Mouse (Mus musculus) embryonic fibroblast, embryonic 13.5 days (primary cell): ENCODE results near the gene Fhl2. TPM values are rescaled to one million over a fixed set of nuclear protein-coding genes. Genes with fewer than 3 reads are reported as not detected.

ENCODE experiments used
- H3K27ac ChIP-seq: 2 replicates; pipeline ENCODE4 v1.5.1; 2012; ENCODE audit warnings: low read length, control low read depth, inconsistent platforms; ENCODE audit not compliant: insufficient read depth
- H3K4me1 ChIP-seq: 2 replicates; pipeline ENCODE4 v1.6.1; 2011; ENCODE audit warnings: low read length; ENCODE audit not compliant: control insufficient read depth, insufficient read depth
- H3K4me3 ChIP-seq: 2 replicates; pipeline ENCODE4 v1.5.1; 2011; ENCODE audit warnings: mild to moderate bottlenecking, control low read depth, low read length; ENCODE audit not compliant: insufficient read depth
- CTCF ChIP-seq: IDR thresholded peaks from 2 replicates; pipeline ENCODE4 v1.5.1; 2011; ENCODE audit warnings: mild to moderate bottlenecking, control low read depth, low read length, moderate library complexity, borderline replicate concordance; ENCODE audit not compliant: insufficient read depth
- POLR2A ChIP-seq: IDR thresholded peaks from 2 replicates; pipeline ENCODE4 v1.6.1; 2011; ENCODE audit warnings: low read depth, mild to moderate bottlenecking, control low read depth, low read length, moderate library complexity
- polyA plus RNA-seq: library from polyadenylated mRNA; stranded (reverse); fragments of >200 nt; gene quantifications from 2 replicates; pipeline ENCODE4 v1.2.4, GENCODE M21; 2011; ENCODE audit warnings: low read depth; ENCODE audit not compliant: missing spikeins, insufficient read length

The Fhl2 gene
- polyA plus RNA-seq, 1 experiment = 92.1 TPM

GRCm38 (mm10) chr1:43162394-43162793 lies 34.4 kb downstream of the Fhl2 start:
- TF ChIP-seq POLR2A = peak; percentile 16; the same call in 1 of the 2 replicates
- TF ChIP-seq CTCF = no peak
- H3K27ac ChIP-seq = peak overlapping the region; percentile 90
- peak overlapping the region; percentile 76 for H3K4me3 ChIP-seq
- peaks cover 2% of the 10 kb centered on the region; the same call in 1 of the 2 replicates for H3K4me1 ChIP-seq

GRCm38 (mm10) chr1:43159429-43159828 lies 37.4 kb downstream of the Fhl2 start:
- Histone ChIP-seq H3K27ac (peak overlapping the region; percentile 46; the same call in 1 of the 2 replicates), H3K4me3 (peak overlapping the region; percentile 11; the same call in 1 of the 2 replicates), H3K4me1 (peaks cover 9% of the 10 kb centered on the region)
- TF ChIP-seq POLR2A = no peak
- no peak for TF ChIP-seq CTCF

- TF ChIP-seq CTCF (no peak), POLR2A (no peak)
- H3K4me3 ChIP-seq = no peak overlapping the region
- no peak overlapping the region for H3K27ac ChIP-seq
- peaks cover 10% of the 10 kb centered on the region for H3K4me1 ChIP-seq
Measured at GRCm38 (mm10) chr1:43157907-43158306, 38.9 kb downstream of the Fhl2 start.

- no peak for TF ChIP-seq CTCF
- TF ChIP-seq POLR2A = no peak
- peaks cover 8% of the 10 kb centered on the region for H3K4me1 ChIP-seq
- H3K27ac ChIP-seq = peak overlapping the region; percentile 59
- H3K4me3 ChIP-seq = no peak overlapping the region
Measured at GRCm38 (mm10) chr1:43154491-43154890, 42.3 kb downstream of the Fhl2 start.

- Histone ChIP-seq H3K27ac (peak overlapping the region; percentile 59; the same call in 1 of the 2 replicates), H3K4me3 (no peak overlapping the region), H3K4me1 (peaks cover 12% of the 10 kb centered on the region)
- TF ChIP-seq POLR2A (no peak), CTCF (no peak)
Measured at GRCm38 (mm10) chr1:43153538-43153937, 43.2 kb downstream of the Fhl2 start.

- Histone ChIP-seq H3K4me1 (peaks cover 15% of the 10 kb centered on the region), H3K4me3 (no peak overlapping the region), H3K27ac (peak overlapping the region; percentile 1; the same call in 1 of the 2 replicates)
- TF ChIP-seq POLR2A (no peak), CTCF (no peak)
Measured at GRCm38 (mm10) chr1:43152626-43153025, 44.2 kb downstream of the Fhl2 start.

- TF ChIP-seq CTCF (no peak), POLR2A (no peak)
- Histone ChIP-seq H3K4me1 (peaks cover 25% of the 10 kb centered on the region), H3K27ac (peak overlapping the region; percentile 74; the same call in 1 of the 2 replicates), H3K4me3 (no peak overlapping the region)
Measured at GRCm38 (mm10) chr1:43150225-43150624, 46.6 kb downstream of the Fhl2 start.

GRCm38 (mm10) chr1:43147474-43147873 lies 49.3 kb downstream of the Fhl2 start:
- peaks cover 32% of the 10 kb centered on the region for H3K4me1 ChIP-seq
- 0 out of 2 replicates have a peak, but pooled peaks have one; percentile 20 for TF ChIP-seq POLR2A
- no peak for TF ChIP-seq CTCF
- H3K4me3 ChIP-seq = no peak overlapping the region
- peak overlapping the region; percentile 98 for H3K27ac ChIP-seq

GRCm38 (mm10) chr1:43145388-43145787 lies 51.4 kb downstream of the Fhl2 start:
- TF ChIP-seq CTCF (no peak), POLR2A (no peak)
- Histone ChIP-seq H3K27ac (peak overlapping the region; percentile 87), H3K4me1 (peaks cover 45% of the 10 kb centered on the region), H3K4me3 (no peak overlapping the region)

- Histone ChIP-seq H3K4me1 (peaks cover 45% of the 10 kb centered on the region), H3K27ac (peak overlapping the region; percentile 87), H3K4me3 (no peak overlapping the region)
- no peak for TF ChIP-seq CTCF
- TF ChIP-seq POLR2A = no peak
Measured at GRCm38 (mm10) chr1:43144338-43144906, 52.4 kb downstream of the Fhl2 start.

GRCm38 (mm10) chr1:43143791-43144190 lies 53.0 kb downstream of the Fhl2 start:
- Histone ChIP-seq H3K4me3 (no peak overlapping the region), H3K4me1 (peaks cover 43% of the 10 kb centered on the region), H3K27ac (peak overlapping the region; percentile 87)
- TF ChIP-seq CTCF = no peak
- TF ChIP-seq POLR2A = no peak
